Mouse (Mus musculus): ENCODE measurements around the gene Igsf10.

- TF ChIP-seq EP300 (IDR thresholded peaks at IDR 0.05; ENCODE audit: low read depth) (no peak), CTCF (IDR thresholded peaks at IDR 0.05; ENCODE audit: low read depth) (no peak)
These were observed 65.6 kb downstream of the Igsf10 start for GRCm38 (mm10) chr3:59278620-59279019.

Measured in liver, postnatal 0 days (tissue).